Mouse (Mus musculus) layer of hippocampus, adult 11-12 months (tissue): Measurements from ENCODE around the gene Tmem119.
A peak's percentile ranks its signal among the peaks of the same experiment; 100 is the strongest.
"Not testable (repeated sequence)": the region's sequence is repeated elsewhere in the genome, so short reads cannot be mapped to it uniquely, and the experiment has no call there.

ENCODE experiments used
- DNase-seq: peaks from one replicate; pipeline ENCODE4 v3.0.0; 2022; ENCODE audit warnings: low spot score

The Tmem119 gene

DNA sequence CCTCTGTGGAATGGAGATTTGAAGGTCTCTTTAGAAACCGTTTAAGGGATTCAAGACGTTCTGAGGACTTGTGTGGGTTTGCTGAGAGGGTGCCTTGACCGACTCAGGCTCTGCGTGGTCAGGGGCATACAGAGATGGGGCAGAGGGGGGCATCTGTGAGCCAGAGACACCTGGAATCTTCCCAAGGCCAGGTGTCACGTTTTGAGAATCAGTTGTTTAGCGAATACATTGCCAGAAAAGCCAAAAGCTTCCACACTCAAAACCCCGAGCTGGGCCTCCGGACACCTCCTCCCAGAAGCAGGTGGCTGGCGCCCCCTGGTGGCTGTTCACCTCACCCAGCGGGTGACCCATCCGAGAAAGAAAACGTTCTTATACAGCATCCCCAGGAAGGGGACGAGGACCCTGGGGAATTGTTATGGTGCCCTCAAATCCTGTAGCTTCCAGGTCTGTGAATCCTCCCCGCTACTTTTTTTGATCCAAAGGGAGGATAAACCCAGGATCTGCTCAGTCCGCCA, 15.4 kb upstream of the Tmem119 start:
- peak; percentile 63 for DNase-seq

DNA sequence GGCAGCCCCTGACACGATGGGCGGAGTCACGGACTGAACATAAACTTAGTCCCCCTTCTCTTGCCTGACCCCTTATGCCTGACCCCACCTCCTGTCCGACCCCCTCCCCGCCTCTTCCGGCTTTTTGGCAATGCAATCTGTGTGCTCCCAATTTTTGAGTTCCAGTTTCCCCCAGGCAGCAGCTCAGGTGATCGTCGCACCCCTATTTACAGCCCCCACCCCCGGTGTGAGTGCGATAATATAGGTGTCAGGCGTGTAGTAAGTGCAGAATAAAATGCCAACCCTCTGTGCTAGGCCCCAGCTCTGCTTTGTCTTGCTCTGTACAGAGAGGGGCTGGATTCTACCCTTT, 14.7 kb upstream of the Tmem119 start:
- no peak for DNase-seq

DNA sequence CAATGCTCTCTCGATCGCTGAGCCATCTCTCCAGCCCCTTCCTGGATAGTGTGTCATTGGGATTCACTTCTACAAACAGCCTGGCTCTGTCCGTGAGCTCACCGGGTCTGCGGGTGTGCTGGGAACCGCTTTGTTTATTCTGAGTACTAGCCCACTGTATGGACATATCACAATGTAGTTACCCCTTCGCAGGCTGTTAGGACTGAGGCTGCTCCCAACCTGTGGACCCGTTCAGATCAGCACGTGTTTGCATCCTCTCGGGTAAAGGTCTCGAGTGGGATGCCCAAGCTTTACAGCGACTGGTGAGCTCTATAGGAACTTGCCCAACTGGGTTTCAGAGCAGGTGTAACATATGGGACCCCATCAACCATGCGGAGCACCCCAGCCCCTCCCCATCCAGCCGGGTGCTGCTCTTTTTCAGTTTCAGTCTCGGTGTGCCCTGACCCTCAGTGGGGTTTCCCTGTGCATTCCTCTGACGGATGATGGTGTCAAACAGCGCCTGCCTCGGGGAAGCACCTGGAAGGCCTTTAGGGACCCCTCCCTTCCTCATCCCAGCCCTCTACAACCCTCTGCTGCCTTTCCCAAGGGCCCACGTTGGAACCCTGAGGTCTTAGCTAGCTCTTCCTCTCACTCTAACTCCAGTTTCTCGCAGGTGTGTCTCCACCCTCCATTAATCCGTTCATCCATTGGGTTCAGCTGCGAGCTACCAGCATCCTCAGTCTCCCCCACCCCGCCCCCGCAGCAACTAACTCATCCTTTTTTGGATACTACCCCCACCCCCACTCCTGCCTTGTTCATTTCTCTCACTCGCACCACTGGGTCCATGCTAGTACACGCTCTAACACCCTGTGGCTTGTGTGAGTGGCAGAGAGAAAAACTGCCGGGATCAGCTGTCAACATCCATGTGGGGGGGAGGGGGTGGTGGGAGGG, 14.1 kb upstream of the Tmem119 start:
- no peak for DNase-seq

DNA sequence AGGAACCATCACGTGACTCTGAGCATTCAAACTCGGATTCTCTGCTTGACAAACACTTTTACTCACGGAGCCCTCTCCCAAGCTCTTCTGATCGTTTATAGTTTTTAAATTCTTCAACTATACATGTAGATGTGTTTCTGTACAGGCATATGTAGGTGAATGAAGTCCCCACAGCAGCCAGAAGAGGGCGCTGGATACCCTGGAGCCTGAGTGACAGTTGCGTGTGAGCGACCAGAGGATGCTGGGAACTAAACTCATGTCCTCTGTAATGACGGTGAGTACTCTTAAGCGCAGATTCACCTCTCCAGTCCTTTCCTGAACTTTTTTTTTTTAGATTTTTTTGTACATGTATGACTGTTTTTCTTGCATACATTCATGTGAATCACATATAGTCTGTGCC, 13.3 kb upstream of the Tmem119 start:
- no peak for DNase-seq

DNA sequence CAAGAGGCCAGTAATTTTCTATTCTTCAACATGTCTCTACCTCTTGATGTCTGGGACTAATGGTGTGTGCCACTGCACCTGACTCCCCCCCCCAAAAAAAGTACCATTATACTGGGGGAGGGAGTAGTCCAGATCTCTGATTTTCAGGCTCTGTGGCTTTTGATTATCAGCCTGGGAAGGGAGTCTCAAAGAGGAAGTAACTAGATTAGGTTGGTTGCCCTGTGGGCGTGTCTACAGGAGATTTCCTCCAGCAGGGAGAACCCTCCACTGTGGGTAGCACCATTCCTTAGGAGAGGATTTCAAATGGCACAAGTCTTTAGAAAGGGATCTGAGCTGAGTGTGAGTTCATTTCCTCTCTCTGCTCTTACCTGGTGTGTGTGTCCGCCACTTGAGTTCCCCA, 12.3 kb upstream of the Tmem119 start:
- DNase-seq, result no peak

DNA sequence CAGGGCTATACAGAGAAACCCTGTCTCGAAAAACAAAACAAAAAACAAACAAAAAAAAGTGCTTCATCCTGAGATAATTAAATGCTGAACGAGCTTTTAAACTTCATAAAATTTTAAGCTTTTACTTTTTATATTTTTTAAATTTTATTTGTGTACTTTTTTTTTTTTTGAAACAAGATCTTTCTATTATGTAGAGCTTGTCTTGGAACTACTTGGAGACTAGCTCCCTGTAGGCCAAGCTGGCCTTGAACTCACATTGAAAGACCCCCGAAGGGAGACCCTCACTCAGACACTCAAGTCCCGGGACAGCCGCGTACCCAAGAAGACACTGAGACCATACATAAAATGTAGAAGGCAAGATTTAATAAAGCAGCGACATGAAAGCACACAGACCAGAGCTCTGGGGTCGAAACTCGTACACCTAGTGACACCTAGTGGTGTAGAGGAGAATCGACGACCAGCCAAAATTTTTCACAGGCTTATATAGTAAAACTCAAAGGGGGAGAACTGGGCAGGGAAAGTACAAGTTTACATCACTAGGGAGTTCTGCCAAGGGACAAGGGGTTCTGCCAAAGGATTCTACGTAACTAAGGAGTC, 11.6 kb upstream of the Tmem119 start:
- DNase-seq, result not testable (repeated sequence)

DNA sequence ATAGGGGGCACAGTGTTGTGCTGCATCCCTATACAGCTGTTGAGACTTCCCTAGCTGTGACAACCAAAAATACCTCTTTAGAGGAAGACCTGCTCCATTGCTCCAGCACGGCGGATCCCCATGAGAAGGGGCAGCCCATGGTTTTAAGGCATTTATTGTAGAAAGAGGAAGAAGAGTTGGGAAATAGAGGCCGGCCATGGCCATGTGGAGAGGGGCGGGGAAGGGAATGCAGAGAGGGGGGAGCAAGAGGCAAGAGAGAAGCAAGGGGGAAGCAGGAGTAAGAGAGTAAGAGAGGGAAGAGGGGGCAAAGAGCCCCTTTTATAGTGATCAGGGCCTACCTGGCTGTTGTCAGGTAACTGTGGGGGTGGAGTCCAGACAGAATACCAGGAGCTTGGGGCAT, 9.8 kb upstream of the Tmem119 start:
- no peak for DNase-seq

DNA sequence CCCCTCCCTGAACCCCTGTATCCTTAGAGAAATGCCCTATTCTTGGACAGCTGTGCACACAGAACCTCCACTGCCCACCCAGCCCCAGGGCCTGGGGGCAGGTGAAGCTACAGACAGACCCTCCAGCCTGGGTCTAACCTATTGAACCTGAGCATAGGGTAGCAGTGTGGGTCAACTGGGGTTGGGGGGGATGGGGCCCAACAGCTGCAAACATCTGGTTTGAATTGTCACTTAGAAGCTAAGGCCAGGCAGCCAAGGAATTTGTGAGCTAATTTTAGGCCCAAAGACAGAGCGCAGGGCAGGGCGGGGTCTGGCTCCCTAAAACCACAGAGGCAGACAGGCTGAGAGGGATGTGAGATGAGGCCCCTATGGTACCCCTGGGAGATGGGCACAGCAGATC, 7.9 kb upstream of the Tmem119 start:
- DNase-seq, result no peak

DNA sequence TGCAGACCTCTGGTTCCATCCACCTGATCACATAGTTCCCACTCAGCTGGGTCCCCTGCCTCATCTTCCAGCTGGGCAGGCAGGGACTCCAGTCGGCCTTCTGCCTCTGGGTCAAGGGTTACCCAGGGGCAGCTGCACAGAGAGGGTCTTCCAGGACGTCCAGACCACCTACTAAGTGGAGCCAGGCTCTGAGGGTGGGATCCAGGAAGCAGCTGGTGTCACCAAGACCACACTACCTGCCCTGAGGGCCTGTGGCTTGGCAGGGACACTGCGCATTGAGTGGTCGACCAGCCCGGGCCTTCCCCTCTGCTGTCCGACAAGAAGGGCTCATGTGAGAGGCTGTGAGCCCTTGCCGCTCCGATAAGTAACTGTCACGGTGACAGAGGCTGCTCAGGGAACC, 7.4 kb upstream of the Tmem119 start:
- DNase-seq, result no peak

DNA sequence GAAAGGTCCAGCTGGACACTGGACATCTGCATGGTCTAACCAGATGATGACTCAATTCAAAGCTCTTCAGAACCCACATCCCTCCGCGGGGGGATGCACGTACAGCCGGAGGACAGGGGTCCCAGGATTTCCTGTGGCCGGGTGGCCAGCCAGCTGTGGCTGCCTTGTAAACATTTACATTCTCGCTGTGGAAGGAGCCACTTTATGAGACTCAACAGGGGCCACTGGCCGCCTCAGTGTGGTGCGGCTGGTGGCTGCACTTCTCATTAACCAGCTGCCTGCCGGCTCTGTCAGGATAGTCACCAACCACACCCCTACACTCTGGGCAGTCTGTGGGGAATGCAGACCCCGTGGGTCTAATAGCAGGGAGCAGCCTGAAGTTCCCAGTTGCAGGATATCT, 6.1 kb upstream of the Tmem119 start:
- no peak for DNase-seq

DNA sequence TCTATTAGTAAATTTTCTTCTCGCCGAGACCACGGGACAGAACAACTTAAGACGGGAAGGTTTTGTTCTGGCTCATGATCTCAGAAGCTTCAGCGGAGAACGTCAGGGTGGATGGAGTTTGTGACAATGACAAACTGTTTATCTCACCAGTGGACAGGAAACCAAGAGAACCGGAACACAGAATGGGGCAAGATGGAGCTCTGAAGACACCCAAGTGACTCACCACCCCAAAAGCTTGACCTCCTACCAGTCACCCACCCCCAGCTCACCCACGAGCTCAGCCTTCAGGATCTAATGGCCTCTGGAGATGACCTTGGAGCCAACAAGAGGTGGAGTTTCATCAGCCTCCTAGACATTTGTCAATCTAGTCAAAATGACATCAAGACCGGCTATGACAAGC, 5.0 kb upstream of the Tmem119 start:
- no peak for DNase-seq

DNA sequence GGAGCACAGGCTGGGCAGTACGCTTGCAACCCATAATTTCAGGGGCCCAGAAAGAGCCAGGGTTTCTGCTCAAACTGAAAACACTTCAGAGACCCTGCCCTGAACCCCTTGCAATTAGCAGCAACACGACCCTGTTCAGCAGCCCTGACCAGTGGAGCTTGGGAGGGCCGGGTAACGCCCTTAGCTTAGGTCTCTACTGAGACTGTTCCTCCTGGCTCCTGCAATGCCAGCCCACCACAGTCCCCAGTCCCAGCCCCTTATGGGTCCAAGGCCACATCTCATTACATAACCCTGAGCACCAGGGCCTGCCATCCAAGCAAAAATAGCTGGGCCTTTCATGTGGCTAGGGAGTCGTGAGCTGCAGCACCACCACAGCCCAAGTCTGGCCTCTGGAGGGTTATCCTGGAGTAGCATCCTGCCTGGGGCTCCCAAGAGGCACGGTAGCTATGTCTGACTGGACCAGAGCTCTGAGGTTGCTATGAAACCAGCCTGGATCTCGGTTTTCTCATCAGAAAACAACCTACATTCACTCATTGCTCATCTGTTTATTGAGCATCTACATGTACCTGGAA, 4.2 kb upstream of the Tmem119 start:
- no peak for DNase-seq

DNA sequence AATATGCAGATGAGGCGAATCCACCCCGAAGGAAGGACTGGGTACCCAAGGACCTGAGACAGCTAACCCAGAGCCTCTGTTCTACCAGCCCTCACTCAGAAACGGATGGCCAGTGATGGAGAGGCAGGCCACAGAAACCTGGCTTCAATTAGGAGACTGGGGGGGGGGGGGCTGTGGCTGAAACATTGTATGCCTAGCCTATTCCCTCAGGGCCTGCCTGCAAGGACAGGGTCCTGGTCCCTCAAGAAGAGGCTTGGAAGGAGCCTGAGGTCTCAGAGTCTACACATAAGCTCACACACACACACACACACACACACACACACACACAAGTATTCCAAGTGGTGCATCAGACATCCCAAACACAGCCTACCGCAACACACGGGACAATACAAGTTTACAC, 625 bp downstream of the Tmem119 start:
- no peak for DNase-seq

DNA sequence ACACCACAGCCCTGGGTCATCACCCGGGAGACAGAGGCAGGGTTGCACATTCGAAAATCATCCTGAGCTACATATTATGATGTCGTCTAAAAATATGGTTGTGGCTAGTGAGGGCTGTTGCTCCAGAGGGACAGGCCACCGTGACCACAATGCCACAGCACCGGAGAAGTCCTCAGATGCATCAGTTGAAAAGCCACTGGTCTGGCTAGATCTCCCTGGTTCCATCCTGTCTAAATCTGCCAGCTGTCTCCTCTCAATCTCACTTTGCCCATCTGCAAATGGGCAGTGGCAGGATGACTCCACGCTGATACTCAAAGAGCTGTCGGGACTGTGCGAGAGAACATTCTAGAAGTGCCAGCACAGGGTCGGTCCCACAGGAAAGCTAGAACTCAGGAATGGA, 1.8 kb downstream of the Tmem119 start:
- no peak for DNase-seq

DNA sequence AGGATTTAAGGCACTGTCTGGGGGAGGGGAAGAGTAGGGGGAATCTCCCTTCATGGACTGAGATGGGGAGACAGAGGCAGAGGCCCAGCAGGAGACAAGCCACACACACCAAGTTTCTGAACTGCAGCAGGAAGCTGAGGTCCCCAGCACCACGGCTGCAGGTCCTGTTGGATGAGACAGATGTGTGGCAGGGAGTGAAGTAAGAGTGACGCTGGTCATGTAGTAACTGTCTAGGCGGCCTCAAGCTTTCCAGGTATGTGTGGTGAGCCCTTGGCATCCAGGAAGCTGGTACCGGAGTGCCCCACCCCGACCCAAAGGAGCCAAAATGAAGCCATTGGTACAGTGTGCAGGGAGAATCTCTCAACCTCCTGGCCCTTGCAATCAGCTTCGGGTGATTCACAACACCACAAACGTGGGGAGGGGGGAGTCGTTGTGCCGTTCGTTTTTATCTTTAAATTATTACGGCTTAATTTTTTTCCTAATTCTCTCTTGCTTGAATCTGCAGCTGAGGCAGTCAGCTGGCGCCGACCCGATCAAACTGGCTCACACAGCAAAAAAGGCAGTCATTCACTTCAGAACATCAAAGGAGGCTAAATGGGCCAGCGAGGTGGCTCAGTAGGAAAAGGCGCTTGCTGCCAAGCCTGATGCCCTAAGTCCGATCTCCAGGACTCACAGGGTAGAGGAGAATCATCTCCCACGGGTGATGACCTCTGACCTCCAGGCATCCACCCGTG, 3.0 kb downstream of the Tmem119 start:
- no peak for DNase-seq

DNA sequence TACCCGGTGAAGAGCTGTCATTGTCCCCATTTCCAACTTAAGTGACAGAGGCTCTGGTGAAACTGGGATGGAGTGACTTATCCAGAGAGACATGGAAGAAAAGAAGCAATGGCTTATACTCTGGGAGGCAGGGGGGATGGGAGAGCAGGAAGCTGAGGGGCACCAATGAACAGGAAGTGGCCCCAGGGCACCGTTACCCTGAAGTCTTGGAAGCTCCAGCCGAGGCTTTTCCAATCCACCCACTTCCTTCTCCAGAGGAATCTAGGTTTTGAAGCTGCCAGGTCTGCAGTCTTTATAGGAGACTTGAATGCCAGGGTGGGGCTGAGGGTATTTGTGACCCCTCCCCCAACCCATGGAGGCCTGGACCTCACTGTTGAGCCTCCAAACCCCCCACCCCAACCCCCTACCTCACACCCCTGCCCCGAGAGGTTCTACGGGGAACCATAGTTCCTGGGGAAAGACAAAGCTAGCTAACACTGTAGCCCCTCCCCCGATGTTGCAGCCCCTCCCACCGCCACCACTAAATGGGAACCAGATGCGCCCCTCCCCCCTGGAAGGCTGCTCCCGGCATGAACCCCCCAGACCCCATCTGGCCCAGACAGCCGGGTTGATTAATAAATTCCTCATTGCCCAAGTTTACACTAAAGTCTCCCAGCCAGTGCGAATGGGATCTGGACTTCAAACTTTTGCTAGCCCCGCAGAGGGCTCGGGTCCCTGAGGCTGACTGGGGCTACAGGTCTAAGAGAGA, 3.7 kb downstream of the Tmem119 start:
- DNase-seq, result no peak

DNA sequence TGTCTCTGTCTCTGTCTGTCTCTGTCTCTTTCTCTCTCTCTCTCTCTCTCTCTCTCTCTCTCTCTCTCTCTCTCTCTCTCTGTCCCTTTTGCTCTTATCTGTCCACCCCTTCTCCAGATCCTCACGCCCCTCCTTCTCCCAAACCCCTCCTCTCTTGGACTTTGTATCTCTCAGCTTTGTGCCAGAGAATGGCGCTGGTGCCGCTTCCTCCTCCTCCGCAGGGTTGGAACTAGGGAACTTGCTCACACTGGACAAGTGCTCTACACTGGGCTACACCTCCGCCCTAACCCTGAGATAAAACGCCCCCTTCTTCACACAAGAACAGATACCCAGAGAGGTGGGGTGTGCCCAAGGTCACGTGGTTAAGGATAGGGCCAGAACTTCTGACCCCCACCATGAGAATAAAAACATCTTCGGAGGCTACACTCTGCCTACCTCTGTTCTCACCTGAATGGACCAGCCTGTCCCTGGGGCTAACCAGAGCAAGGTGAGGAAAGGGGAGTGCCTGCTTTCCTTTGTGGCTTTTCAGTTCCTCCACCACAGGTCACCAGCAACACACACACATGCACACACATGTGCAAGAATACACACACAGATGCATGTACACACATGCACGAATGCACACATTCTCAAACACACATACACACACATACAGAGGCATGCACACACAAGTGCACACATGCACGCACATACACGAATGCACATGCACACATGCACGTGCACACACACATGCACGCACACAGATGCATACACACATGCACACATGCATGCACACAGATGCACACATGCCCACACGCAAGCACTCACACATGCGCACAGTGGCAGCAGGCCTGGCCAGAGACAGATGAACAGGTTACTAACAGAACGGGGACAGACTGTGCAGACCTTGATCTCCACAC, 8.9 kb downstream of the Tmem119 start:
- DNase-seq, result no peak

DNA sequence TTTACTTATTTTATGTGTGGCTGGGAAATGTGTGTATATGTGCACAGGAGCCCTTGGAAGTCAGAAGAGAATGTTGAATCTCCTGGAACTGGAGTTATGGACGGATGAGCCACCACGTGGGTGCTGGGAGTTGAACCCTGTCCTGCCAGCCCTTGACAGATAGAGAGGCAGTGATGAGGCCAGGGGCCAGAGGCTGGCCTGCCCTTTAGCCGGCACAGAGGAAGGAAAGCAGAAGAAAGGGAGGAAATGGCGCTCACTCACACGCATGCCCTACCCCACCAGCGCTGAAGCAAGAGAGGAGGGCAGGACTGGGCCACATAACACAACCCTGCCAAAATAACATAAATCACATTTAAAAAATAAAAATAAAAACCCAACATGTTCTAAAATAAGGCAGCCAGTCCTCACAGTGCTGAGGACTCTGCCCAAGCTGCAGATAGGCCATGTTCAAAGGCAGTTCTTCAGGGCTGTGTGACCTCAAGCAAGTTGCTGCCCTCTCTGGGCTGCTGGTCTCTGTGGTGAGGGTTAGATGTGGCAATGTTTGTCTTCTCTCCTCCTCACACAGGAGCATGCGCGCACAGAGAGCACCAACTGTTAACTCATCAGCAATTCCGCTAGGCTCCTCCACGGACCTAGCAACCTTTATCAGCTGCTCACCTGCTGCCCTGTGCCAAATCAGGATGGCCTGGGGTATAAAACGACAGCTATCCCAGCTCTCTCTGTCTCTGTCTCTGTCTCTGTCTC, 9.7 kb downstream of the Tmem119 start:
- DNase-seq, result no peak

DNA sequence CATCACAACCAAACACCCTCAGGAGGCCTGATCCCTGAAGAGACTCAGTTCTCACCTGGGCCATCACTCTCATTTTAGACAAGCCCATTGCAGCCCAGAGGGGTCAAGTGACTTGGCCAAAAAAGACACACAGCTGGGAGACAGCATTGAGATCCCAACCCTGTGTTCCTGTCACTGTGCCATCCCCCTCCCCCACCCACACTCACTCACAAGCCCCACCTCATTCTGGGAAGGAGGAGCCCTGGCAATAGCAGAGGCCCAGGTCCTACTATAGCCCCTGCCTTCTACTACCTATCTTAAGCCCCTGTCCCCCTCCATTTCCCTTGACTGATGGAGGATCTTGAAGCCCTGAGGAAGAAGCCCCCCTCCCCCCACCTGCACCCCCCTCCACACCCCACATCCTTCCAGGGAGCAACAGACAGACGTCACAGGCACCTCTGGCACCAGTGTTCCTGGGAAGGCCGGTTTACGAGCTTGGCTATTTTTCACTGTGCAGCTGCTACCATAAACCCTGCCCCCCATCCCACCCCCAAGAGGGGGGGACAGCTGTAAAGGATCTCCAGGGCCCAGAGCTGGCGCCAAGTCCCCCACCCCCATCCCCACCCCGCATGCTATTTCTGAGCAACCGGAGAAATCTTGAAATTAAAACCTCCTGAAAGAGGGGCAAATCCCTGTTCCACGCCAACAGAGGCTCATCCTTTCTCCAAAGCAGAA, 11.1 kb downstream of the Tmem119 start:
- no peak for DNase-seq
